Mouse (Mus musculus) forebrain, embryonic 15.5 days (tissue): ENCODE measurements around the gene Naa40. TPM values are rescaled to one million over a fixed set of nuclear protein-coding genes. Genes with fewer than 3 reads are reported as not detected.

Experiments used
- ATAC-seq: fragments of 200-750 bp; cut with Nextera tagmentation; replicated peaks from 2 replicates; pipeline ENCODE4 v1.8.0; 2017; ENCODE audit warnings: mild to moderate bottlenecking, moderate TSS enrichment, moderate library complexity
- H3K27ac ChIP-seq: fragments of 300-500 bp; sonication (generic); replicated peaks from 2 replicates; pipeline ENCODE4 v1.5.1; 2015; ENCODE audit warnings: mild to moderate bottlenecking, inconsistent platforms
- H3K27me3 ChIP-seq: fragments of 300-500 bp; sonication (generic); 2 replicates; pipeline ENCODE4 v1.6.1; 2015; ENCODE audit warnings: inconsistent platforms
- H3K36me3 ChIP-seq: fragments of 300-500 bp; sonication (generic); 2 replicates; pipeline ENCODE4 v1.6.1; 2015; ENCODE audit warnings: mild to moderate bottlenecking, inconsistent platforms
- H3K4me1 ChIP-seq: fragments of 300-500 bp; sonication (generic); 2 replicates; pipeline ENCODE4 v1.6.1; 2015; ENCODE audit warnings: inconsistent platforms
- H3K4me2 ChIP-seq: fragments of 300-500 bp; sonication (generic); replicated peaks from 2 replicates; pipeline ENCODE4 v1.6.1; 2015; ENCODE audit warnings: mild to moderate bottlenecking, inconsistent platforms
- H3K4me3 ChIP-seq: fragments of 300-500 bp; sonication (generic); 2 replicates; pipeline ENCODE4 v1.5.1; 2015; ENCODE audit warnings: mild to moderate bottlenecking, inconsistent platforms
- H3K9ac ChIP-seq: fragments of 300-500 bp; sonication (generic); replicated peaks from 2 replicates; pipeline ENCODE4 v1.6.1; 2015; ENCODE audit warnings: mild to moderate bottlenecking, inconsistent platforms
- H3K9me3 ChIP-seq: fragments of 300-500 bp; sonication (generic); 2 replicates; pipeline ENCODE4 v1.6.1; 2016; ENCODE audit warnings: inconsistent platforms
- WGBS: fragments of 180-500 bp; shearing (Covaris S2); methylation state at CpG from one replicate; pipeline ENCODE4 v1.1.7; 2015; ENCODE audit warnings: mixed read lengths; 5-methylcytosine and 5-hydroxymethylcytosine counted together
- polyA plus RNA-seq: library from polyadenylated mRNA; unstranded; fragments of >200 nt; fragmentation: Nextera tagmentation; extraction: Ambion mirVana; gene quantifications from 2 replicates; pipeline ENCODE4 v1.2.1, GENCODE M21; 2015

Gene Naa40
- polyA plus RNA-seq, 1 experiment from 2014 or later, result 69.2 TPM

GRCm38 (mm10) chr19:7205326-7205725, 35.7 kb downstream of the Naa40 start:
- ATAC-seq, result 0 out of 2 replicates have a peak, but pooled peaks have one; percentile 4
- Histone ChIP-seq H3K4me2 (peak overlapping the region; percentile 88), H3K4me1 (peaks cover 28% of the 10 kb centered on the region), H3K9me3 (no peaks in the 10 kb centered on the region), H3K27ac (peak overlapping the region; percentile 95), H3K9ac (peak overlapping the region; percentile 80), H3K36me3 (peaks cover 36% of the 10 kb centered on the region), H3K4me3 (peak overlapping the region; percentile 76), H3K27me3 (no peaks in the 10 kb centered on the region)
- 27% methylated on average over 7 of the region's 7 CpGs for WGBS

- H3K36me3 ChIP-seq, result peaks cover 40% of the 10 kb centered on the region
- peak overlapping the region; percentile 80 for H3K9ac ChIP-seq
- H3K27ac ChIP-seq, result no peak overlapping the region
- 68% methylated on average over 2 of the region's 2 CpGs for WGBS
- no peak for ATAC-seq
- H3K9me3 ChIP-seq, result no peaks in the 10 kb centered on the region
- H3K4me3 ChIP-seq, result peak overlapping the region; percentile 76
- peak overlapping the region; percentile 88 for H3K4me2 ChIP-seq
- H3K4me1 ChIP-seq, result peaks cover 28% of the 10 kb centered on the region
- no peaks in the 10 kb centered on the region for H3K27me3 ChIP-seq
Measured at GRCm38 (mm10) chr19:7204898-7205297, 36.1 kb downstream of the Naa40 start.

- H3K36me3 ChIP-seq, result peaks cover 58% of the 10 kb centered on the region
- H3K27ac ChIP-seq, result no peak overlapping the region
- no peaks in the 10 kb centered on the region for H3K9me3 ChIP-seq
- H3K4me3 ChIP-seq, result no peak overlapping the region
- H3K9ac ChIP-seq, result no peak overlapping the region
- no peak overlapping the region for H3K4me2 ChIP-seq
- no peaks in the 10 kb centered on the region for H3K27me3 ChIP-seq
- peaks cover 19% of the 10 kb centered on the region for H3K4me1 ChIP-seq
- no peak for ATAC-seq
- WGBS, result 61% methylated on average over 1 of the region's 1 CpGs
Measured at GRCm38 (mm10) chr19:7200427-7200826, 40.6 kb downstream of the Naa40 start.

- Histone ChIP-seq H3K27ac (no peak overlapping the region), H3K27me3 (no peaks in the 10 kb centered on the region), H3K9me3 (no peaks in the 10 kb centered on the region), H3K4me2 (no peak overlapping the region), H3K4me3 (no peak overlapping the region), H3K9ac (no peak overlapping the region), H3K4me1 (peaks cover 5% of the 10 kb centered on the region; the same call in 1 of the 2 replicates), H3K36me3 (peaks cover 55% of the 10 kb centered on the region)
- 94% methylated on average over 13 of the region's 13 CpGs for WGBS
- ATAC-seq, result no peak
Measured at GRCm38 (mm10) chr19:7199089-7199488, 41.9 kb downstream of the Naa40 start.

GRCm38 (mm10) chr19:7197445-7197844, 43.5 kb downstream of the Naa40 start:
- 0 out of 2 replicates have a peak, but pooled peaks have one; percentile 5 for ATAC-seq

GRCm38 (mm10) chr19:7196741-7197270, 44.2 kb downstream of the Naa40 start:
- WGBS, result 14% methylated on average over 17 of the region's 17 CpGs
- 0 out of 2 replicates have a peak, but pooled peaks have one; percentile 17 for ATAC-seq
- Histone ChIP-seq H3K9ac (no peak overlapping the region), H3K27me3 (no peaks in the 10 kb centered on the region), H3K4me3 (no peak overlapping the region), H3K4me2 (no peak overlapping the region), H3K27ac (no peak overlapping the region), H3K9me3 (no peaks in the 10 kb centered on the region), H3K4me1 (peaks cover 16% of the 10 kb centered on the region), H3K36me3 (peaks cover 36% of the 10 kb centered on the region)

More at GRCm38 (mm10) chr19:7197445-7197844, 43.5 kb downstream of the Naa40 start:
- Histone ChIP-seq H3K27ac (no peak overlapping the region), H3K27me3 (no peaks in the 10 kb centered on the region), H3K36me3 (peaks cover 39% of the 10 kb centered on the region), H3K4me1 (peaks cover 9% of the 10 kb centered on the region), H3K9me3 (no peaks in the 10 kb centered on the region), H3K4me3 (no peak overlapping the region), H3K9ac (no peak overlapping the region), H3K4me2 (no peak overlapping the region)
- 77% methylated on average over 9 of the region's 9 CpGs for WGBS

GRCm38 (mm10) chr19:7195900-7196728, 44.9 kb downstream of the Naa40 start:
- 14% methylated on average over 33 of the region's 33 CpGs for WGBS
- H3K4me1 ChIP-seq, result peaks cover 23% of the 10 kb centered on the region
- no peaks in the 10 kb centered on the region for H3K27me3 ChIP-seq
- no peak overlapping the region for H3K27ac ChIP-seq
- H3K36me3 ChIP-seq, result peaks cover 30% of the 10 kb centered on the region
- no peak overlapping the region for H3K4me2 ChIP-seq
- H3K4me3 ChIP-seq, result no peak overlapping the region
- ATAC-seq, result no peak
- H3K9ac ChIP-seq, result no peak overlapping the region
- H3K9me3 ChIP-seq, result no peaks in the 10 kb centered on the region

GRCm38 (mm10) chr19:7192561-7192967, 48.4 kb downstream of the Naa40 start:
- ATAC-seq, result peak; percentile 36; the same call in 1 of the 2 replicates
- Histone ChIP-seq H3K9me3 (no peaks in the 10 kb centered on the region), H3K27ac (no peak overlapping the region), H3K36me3 (no peaks in the 10 kb centered on the region), H3K4me3 (no peak overlapping the region), H3K4me1 (peaks cover 32% of the 10 kb centered on the region), H3K9ac (no peak overlapping the region), H3K4me2 (no peak overlapping the region), H3K27me3 (no peaks in the 10 kb centered on the region)
- WGBS, result 6% methylated on average over 2 of the region's 2 CpGs

GRCm38 (mm10) chr19:7191639-7192038, 49.3 kb downstream of the Naa40 start:
- Histone ChIP-seq H3K27ac (no peak overlapping the region), H3K36me3 (no peaks in the 10 kb centered on the region), H3K27me3 (no peaks in the 10 kb centered on the region), H3K4me1 (peaks cover 32% of the 10 kb centered on the region), H3K4me2 (no peak overlapping the region), H3K9ac (no peak overlapping the region), H3K9me3 (no peaks in the 10 kb centered on the region), H3K4me3 (no peak overlapping the region)
- ATAC-seq, result no peak
- 54% methylated on average over 6 of the region's 6 CpGs for WGBS

- no peak overlapping the region for H3K9ac ChIP-seq
- H3K4me2 ChIP-seq, result no peak overlapping the region
- no peak overlapping the region for H3K4me3 ChIP-seq
- no peaks in the 10 kb centered on the region for H3K27me3 ChIP-seq
- WGBS, result 16% methylated on average over 5 of the region's 5 CpGs
- no peaks in the 10 kb centered on the region for H3K36me3 ChIP-seq
- no peaks in the 10 kb centered on the region for H3K9me3 ChIP-seq
- no peak overlapping the region for H3K27ac ChIP-seq
- ATAC-seq, result no peak
- peaks cover 35% of the 10 kb centered on the region for H3K4me1 ChIP-seq
Measured at GRCm38 (mm10) chr19:7190986-7191385, 50.0 kb downstream of the Naa40 start.

- WGBS, result 81% methylated on average over 4 of the region's 4 CpGs
- ATAC-seq, result no peak
- no peaks in the 10 kb centered on the region for H3K36me3 ChIP-seq
- no peak overlapping the region for H3K9ac ChIP-seq
- H3K4me2 ChIP-seq, result no peak overlapping the region
- no peaks in the 10 kb centered on the region for H3K9me3 ChIP-seq
- no peak overlapping the region for H3K4me3 ChIP-seq
- no peaks in the 10 kb centered on the region for H3K27me3 ChIP-seq
- H3K27ac ChIP-seq, result no peak overlapping the region
- H3K4me1 ChIP-seq, result peaks cover 47% of the 10 kb centered on the region
Measured at GRCm38 (mm10) chr19:7189026-7189425, 52.0 kb downstream of the Naa40 start.

GRCm38 (mm10) chr19:7187157-7187556, 53.8 kb downstream of the Naa40 start:
- WGBS, result 54% methylated on average over 5 of the region's 5 CpGs
- Histone ChIP-seq H3K27me3 (no peaks in the 10 kb centered on the region), H3K9me3 (no peaks in the 10 kb centered on the region), H3K4me3 (no peak overlapping the region), H3K27ac (no peak overlapping the region), H3K4me1 (peaks cover 52% of the 10 kb centered on the region), H3K36me3 (no peaks in the 10 kb centered on the region), H3K9ac (no peak overlapping the region), H3K4me2 (no peak overlapping the region)
- ATAC-seq, result no peak
